Mouse (Mus musculus): Measurements from ENCODE around the gene Prps2. TPM values are rescaled to one million over a fixed set of nuclear protein-coding genes. Genes with fewer than 3 reads are reported as not detected.
"Not testable (repeated sequence)": the region's sequence is repeated elsewhere in the genome, so short reads cannot be mapped to it uniquely, and the experiment has no call there.

The Prps2 gene
- total RNA-seq, 2 experiments from 2014 or later = 9.7 to 11.7 TPM

DNA sequence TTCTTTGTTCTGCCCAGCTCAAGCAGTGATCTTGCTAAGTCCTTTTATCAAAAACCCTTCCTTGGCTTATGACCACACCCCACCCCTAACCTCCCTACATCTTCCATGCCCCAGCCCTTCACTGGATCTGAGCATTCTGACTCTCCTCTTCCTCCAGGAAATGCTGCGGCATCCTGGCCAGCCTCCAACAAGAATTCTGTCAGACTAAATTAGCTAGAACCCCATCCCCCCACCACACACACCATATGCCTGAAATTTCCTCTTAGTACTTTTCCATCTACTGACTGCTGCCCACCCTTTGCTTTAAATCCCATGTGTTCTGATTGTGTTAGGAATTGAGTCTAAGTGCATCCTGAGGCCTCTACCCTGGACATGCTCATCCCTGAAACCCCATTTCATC is 53.5 kb downstream of the Prps2 start:
- no peak for ATAC-seq (replicated peaks; ENCODE audit: low FRiP score, poor library complexity, severe bottlenecking)

DNA sequence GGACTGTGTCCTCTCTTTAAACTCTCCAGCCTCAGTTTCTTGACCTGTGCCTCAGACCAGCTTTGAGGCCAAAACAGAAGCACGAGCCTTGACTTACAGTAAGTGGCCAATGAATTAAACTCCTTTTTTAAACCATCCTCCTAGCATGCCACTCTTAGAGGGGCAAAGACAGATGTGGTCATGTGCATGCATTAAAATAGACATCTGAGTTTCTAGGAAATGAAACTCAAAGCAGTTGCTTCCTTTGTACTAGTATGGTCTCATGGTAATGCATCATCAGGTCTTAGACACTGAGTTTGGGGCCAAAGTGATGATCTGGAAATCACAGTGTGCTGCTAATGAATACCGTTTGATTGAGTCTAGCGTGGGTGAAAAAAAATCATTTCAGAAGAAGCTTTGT is 54.0 kb downstream of the Prps2 start:
- no peak for ATAC-seq (replicated peaks; ENCODE audit: low FRiP score, poor library complexity, severe bottlenecking)

DNA sequence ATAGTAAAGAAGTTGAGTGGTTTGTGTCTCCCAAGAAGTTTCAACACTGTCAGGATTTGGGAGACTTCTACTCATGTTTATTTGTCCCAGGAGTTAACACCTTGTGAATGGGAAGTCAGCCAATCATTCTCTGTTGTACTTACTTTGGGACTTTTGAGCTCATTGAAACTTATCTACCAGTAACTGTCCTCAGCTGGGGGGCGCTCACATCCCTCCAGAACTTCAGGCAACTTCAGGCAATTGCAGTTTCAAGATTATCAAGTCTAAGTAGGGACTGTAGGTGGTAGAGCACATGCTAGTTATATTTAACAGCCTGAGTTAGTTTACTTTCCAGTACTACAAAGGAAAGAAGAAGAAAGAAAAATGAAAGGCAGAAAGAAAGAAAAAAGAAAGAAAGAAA is 58.8 kb downstream of the Prps2 start:
- no peak for ATAC-seq (replicated peaks; ENCODE audit: low FRiP score, poor library complexity, severe bottlenecking)

DNA sequence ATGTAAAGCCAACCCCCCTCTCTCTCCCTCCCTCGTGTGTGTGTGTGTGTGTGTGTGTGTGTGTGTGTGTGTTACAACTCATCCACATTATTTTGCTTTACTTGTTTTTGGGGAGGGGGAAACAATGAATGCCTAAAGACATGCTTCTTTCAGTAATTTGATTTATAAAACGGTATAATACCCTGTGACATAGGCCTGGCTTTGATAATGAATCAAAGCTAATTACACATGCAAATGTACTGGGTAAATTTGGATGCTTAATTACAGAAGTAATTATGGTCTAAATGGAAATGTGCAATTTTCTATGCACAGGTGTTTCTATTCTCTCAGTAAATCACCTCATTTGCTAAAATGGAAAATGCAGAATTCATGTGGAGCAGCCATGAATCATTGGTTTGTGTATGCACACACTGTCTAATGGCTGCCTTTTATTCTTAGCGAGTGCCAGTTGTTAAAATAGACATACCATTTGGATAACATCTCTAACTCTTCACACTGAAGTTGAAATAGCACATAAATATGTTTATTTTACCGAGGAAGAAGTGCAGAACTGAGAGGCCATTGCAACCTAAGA is 61.2 kb downstream of the Prps2 start:
- ATAC-seq (replicated peaks; ENCODE audit: low FRiP score, poor library complexity, severe bottlenecking) = no peak

DNA sequence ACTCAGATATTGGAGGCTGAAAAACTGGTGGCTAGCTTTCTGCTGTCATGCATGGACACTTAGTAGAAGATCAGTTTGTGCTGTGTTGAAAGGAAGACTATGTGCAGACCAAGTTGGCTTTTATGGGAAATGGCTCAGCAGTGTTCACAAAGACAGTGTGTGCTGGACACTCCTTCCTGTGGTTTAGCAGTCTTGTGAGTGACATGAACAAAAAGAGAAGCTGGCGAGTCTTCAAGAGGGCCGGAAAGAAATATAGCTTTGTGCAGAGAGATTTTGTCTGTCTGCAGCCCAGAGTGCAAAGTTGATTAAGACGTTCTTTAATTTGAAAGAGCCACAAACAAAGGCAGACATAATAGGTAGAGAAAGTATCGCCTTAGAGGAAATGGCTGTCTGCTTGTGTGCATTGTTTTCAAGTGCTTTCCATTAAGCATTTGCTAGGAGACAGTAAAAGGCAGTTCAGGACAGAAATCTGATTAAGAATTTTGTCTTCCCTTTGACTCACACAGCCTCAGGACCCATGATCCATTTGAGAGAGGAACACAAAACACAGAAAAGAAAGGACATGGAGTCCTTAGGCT is 63.6 kb downstream of the Prps2 start:
- ATAC-seq (replicated peaks; ENCODE audit: low FRiP score, poor library complexity, severe bottlenecking) = no peak

DNA sequence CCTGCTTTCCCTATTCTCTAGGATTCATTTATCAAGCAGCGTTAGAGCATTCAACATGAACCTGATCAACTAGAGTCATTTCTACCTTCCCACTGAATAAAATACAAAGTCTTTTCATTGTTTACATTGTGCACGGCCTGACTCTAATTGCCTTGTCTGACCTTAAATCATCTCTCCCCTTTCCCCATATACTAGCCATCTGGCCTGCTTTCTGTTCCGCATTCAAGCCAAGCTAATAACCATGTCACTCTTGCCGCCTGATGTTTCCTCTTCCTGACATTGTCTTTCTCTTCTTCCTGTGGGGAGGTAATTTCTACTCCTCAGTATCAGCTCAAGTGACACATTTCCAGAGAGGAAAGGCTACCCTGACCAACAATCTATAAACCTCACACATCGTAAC is 66.8 kb downstream of the Prps2 start:
- no peak for ATAC-seq (replicated peaks; ENCODE audit: low FRiP score, poor library complexity, severe bottlenecking)

DNA sequence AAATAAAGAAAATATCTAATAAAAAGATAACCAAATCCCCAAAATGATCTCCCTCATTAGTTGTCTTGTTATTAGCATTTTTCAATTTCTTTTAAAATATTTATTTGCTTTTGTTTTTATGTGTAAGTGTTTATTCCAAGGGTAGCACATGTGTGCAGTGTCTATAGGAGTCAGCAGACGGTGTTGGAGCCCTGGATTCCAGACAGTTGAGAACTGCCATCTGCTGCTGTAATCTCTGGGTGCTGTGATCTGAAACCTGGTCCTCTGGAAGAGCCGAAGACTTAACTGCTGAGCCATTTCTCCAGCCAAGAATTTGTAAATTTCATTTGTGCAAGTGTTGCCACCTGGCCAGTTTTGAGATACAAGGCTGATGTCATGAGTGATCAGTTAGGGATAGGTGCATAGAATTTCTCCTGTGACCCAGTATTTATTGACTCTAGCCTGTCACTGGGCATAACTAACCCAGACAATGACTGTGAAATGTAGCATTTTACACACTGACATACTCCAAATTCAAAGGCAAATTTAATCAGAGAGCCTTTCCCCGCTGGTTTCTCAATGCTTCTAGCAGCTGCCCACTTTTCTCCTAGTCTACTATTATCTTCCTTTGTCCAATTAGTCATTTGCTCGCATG is 67.3 kb downstream of the Prps2 start:
- ATAC-seq (replicated peaks; ENCODE audit: low FRiP score, poor library complexity, severe bottlenecking) = no peak

DNA sequence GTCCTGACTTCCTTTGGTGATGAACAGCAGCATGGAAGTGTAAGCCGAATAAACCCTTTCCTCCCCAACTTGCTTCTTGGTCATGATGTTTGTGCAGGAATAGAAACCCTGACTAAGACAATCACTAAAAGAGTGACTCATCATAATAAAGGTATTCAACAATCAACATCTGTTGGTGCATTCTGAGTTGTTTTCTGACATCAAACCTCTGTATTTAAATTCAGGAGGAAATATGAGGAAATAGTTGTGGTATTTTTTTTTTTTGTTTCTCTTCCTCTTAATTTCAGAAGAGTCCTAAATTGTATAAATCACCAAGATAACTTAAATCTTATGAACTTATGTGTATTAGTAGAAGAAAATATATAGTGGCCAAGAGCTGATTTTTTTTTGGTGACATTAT is 80.5 kb downstream of the Prps2 start:
- ATAC-seq (replicated peaks; ENCODE audit: low FRiP score, poor library complexity, severe bottlenecking) = not testable (repeated sequence)

Other genes starting within 250 kb of the Prps2 start
- 1,938 and 2,125 TPM in 2 replicates for gene Tmsb4x, start 173.4 kb downstream of the Prps2 start, total RNA-seq (2015; ENCODE audit: low replicate concordance)
- gene Tmsb4x, start 173.4 kb downstream of the Prps2 start, total RNA-seq (2017; ENCODE audit: low replicate concordance) = 844 and 1,294 TPM in 2 replicates
- 11.7 and 24.0 TPM in 2 replicates for gene Tlr8, start 118.4 kb downstream of the Prps2 start, total RNA-seq (2015; ENCODE audit: low replicate concordance)
- gene Tlr8, start 118.4 kb downstream of the Prps2 start, total RNA-seq (2017; ENCODE audit: low replicate concordance) = 5.3 and 11.2 TPM in 2 replicates
- gene Tlr7, start 52.2 kb downstream of the Prps2 start, total RNA-seq (2015; ENCODE audit: low replicate concordance) = 11.1 and 36.7 TPM in 2 replicates
- 3.5 and 16.2 TPM in 2 replicates for gene Tlr7, start 52.2 kb downstream of the Prps2 start, total RNA-seq (2017; ENCODE audit: low replicate concordance)